Comparison of ENCODE assay signal across 26 mouse cellular contexts in the genomic region with DNA sequence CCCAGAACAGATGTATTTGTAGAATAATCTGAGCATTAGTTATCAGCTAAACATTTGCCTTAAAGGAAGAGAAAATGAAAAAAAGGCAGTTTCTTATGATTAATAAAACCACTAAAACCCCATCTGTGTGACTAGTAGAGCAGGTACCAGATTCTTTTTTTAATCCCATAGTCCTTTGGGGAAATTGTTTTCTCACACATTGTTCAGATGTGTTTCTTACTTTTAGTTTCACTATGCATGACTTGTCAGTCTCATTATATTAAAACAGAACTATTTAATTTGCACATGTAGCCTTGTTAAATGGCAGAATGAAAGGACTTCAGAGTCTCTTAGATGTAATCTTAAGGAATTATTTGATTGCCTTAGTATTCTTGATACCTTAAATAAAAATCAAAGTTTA. TPM values are rescaled to one million over a fixed set of nuclear protein-coding genes. Genes with fewer than 3 reads are reported as not detected.
DNase-seq lines count a peak whose midpoint lies in the region; ATAC-seq and TF ChIP-seq lines count a peak whose summit lies in the region.
"Had no signal": no experiment of that assay in that cellular context is flagged by ENCODE, and none has a peak within 500 bp of the region (broad histone marks: within the 10 kb centered on the region; RNA-seq: fewer than 3 reads in every experiment).

No protein-coding gene starts in this region.

- no peak for TF ChIP-seq CTCF in spleen, adult 2 months (IDR thresholded peaks at IDR 0.05; ENCODE audit: extremely low read depth, insufficient read depth, insufficient read length, insufficient replicate concordance)

- no peak for DNase-seq in spleen, adult 2 months (ENCODE audit: low read depth in 1 of 2, low spot score in 2 of 2)
- no peak for DNase-seq in spleen, adult 18-20 months
- no peak for DNase-seq in urinary bladder, postnatal 36 days (ENCODE audit: low spot score in 2 of 2)
- no peak for DNase-seq in layer of hippocampus, postnatal 36 days
- DNase-seq: adrenal gland, adult 2 months; adrenal gland, postnatal 14 days; cerebellum, adult 11-12 months; cerebellum, adult 8-10 months; cerebellum, postnatal 14 days; gastrocnemius, adult 2 months; gastrocnemius, postnatal 14 days; heart, adult 18-20 months; heart, postnatal 36 days; kidney, adult 11 months had no signal

- H3K4me3 ChIP-seq in spleen, adult 2 months (ENCODE audit: extremely low read depth, insufficient read depth, insufficient read length): no peak overlapping the region
- H3K4me3 ChIP-seq: forebrain, embryonic 10.5 days; forebrain, embryonic 13.5 days; gastrocnemius, adult 2 months; heart, embryonic 10.5 days; hindbrain, embryonic 10.5 days; hindbrain, embryonic 13.5 days; intestine, embryonic 15.5 days had no signal

- no peak for TF ChIP-seq POLR2A in spleen, adult 2 months (IDR thresholded peaks at IDR 0.05; ENCODE audit: low read depth, low read length)

- peaks cover 17% of the 10 kb centered on the region for H3K4me1 ChIP-seq in spleen, adult 2 months (ENCODE audit: control insufficient read depth, insufficient read depth, insufficient read length)
- H3K4me1 ChIP-seq: forebrain, embryonic 10.5 days; forebrain, embryonic 13.5 days; heart, embryonic 10.5 days; hindbrain, embryonic 10.5 days; hindbrain, embryonic 13.5 days; intestine, embryonic 15.5 days had no signal

- ATAC-seq in activated CD4-positive, CD25-positive, alpha-beta regulatory T cell, adult 4 months: peak; percentile 56
- ATAC-seq in inflammation-experienced regulatory T-cells, adult 6 months: peak; percentile 52
- no peak for ATAC-seq in megakaryocyte-erythroid progenitor cell, adult 5-6 weeks (replicated peaks; ENCODE audit: low FRiP score, low TSS enrichment, poor library complexity, severe bottlenecking)
- ATAC-seq: forebrain, embryonic 13.5 days; forebrain, embryonic 16.5 days; hindbrain, postnatal 0 days; intestine, embryonic 15.5 days; Patski had no signal

- H3K27me3 ChIP-seq in spleen, adult 2 months (ENCODE audit: control insufficient read depth, insufficient read depth, low read length): no peaks in the 10 kb centered on the region
- H3K27me3 ChIP-seq: forebrain, embryonic 13.5 days; hindbrain, embryonic 13.5 days; intestine, embryonic 15.5 days; Patski had no signal

- peak overlapping the region; percentile 52; the same call in 1 of the 2 replicates for H3K27ac ChIP-seq in spleen, adult 2 months (ENCODE audit: insufficient read depth, low read length)
- H3K27ac ChIP-seq: forebrain, embryonic 10.5 days; forebrain, embryonic 13.5 days; gastrocnemius, adult 2 months; heart, embryonic 10.5 days; hindbrain, embryonic 10.5 days; hindbrain, embryonic 13.5 days; hindbrain, postnatal 0 days; intestine, embryonic 15.5 days had no signal

- no peaks in the 10 kb centered on the region for H3K36me3 ChIP-seq in spleen, adult 2 months (ENCODE audit: control insufficient read depth, insufficient read depth, low read length)
- H3K36me3 ChIP-seq: hindbrain, embryonic 10.5 days; hindbrain, embryonic 13.5 days; intestine, embryonic 15.5 days had no signal

RNA-seq across cellular contexts. Expression of a gene that starts 32.7 kb away (rescaled TPM):
- polyA plus RNA-seq in spleen, adult 2 months (2012; rRNA removed): 6.0 and 8.2 TPM in 2 replicates
- polyA plus RNA-seq in activated CD4-positive, CD25-positive, alpha-beta regulatory T cell, adult 4 months (2017; shearing (Covaris generic)): 10 to 100 TPM; 16.2 to 20.8 TPM
- 10 to 100 TPM; 19.5 to 28.0 (median 21.3) TPM for polyA plus RNA-seq in inflammation-experienced regulatory T-cells, adult 6 months (2017; shearing (Covaris generic))
- total RNA-seq in layer of hippocampus, postnatal 36 days (2021): 1 to 10 TPM; 2.8 to 4.6 TPM
- 0.11 and 0.45 TPM in 2 replicates for total RNA-seq in megakaryocyte-erythroid progenitor cell, adult 5-6 weeks (2014; fragmentation: Nextera tagmentation)
- total RNA-seq in megakaryocyte-erythroid progenitor cell, adult 5-6 weeks (2017): 2.8 and 4.4 TPM in 2 replicates
